Mouse (Mus musculus) left cerebral cortex, adult 8-10 months (tissue): Measurements from ENCODE around the gene Cdhr4. TPM values are rescaled to one million over a fixed set of nuclear protein-coding genes. Genes with fewer than 3 reads are reported as not detected.

ENCODE experiments used
- DNase-seq, 2 experiments: peaks; one replicate each; pipeline ENCODE4 v3.0.0; 2022; ENCODE audit warnings: low spot score in 2 of 2
- total RNA-seq, 4 experiments: library from RNA; stranded (reverse); gene quantifications; 2 replicates each; pipeline ENCODE4 v1.2.4; 2022

Cdhr4 gene
- total RNA-seq, result 1 to 10 TPM; 2.5 to 3.9 (median 3.2) TPM

DNA sequence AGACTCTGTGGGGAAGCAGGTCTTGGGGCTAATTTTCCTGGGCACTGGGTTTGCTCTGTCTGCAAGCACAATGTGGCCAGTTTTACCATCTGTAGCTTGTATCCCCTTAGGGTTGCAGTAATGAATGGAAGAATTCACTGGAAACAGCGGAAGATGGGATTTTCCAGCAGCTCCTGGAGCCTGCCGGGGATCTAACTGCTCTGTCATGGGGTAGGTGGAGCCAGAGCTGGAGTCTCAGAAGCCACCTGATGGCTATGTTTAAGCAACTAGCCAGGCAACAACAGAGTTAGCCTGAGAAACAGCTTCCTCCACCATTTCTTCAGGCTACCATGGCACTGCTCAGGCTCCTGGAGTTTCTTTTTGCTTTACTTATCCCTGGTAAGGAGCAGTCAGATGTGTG lies at the start of gene Cdhr4:
Gene Cdhr4, plus strand, starts transcription at position 301 of the 400 bp plus-strand sequence.
- no peak for DNase-seq

DNA sequence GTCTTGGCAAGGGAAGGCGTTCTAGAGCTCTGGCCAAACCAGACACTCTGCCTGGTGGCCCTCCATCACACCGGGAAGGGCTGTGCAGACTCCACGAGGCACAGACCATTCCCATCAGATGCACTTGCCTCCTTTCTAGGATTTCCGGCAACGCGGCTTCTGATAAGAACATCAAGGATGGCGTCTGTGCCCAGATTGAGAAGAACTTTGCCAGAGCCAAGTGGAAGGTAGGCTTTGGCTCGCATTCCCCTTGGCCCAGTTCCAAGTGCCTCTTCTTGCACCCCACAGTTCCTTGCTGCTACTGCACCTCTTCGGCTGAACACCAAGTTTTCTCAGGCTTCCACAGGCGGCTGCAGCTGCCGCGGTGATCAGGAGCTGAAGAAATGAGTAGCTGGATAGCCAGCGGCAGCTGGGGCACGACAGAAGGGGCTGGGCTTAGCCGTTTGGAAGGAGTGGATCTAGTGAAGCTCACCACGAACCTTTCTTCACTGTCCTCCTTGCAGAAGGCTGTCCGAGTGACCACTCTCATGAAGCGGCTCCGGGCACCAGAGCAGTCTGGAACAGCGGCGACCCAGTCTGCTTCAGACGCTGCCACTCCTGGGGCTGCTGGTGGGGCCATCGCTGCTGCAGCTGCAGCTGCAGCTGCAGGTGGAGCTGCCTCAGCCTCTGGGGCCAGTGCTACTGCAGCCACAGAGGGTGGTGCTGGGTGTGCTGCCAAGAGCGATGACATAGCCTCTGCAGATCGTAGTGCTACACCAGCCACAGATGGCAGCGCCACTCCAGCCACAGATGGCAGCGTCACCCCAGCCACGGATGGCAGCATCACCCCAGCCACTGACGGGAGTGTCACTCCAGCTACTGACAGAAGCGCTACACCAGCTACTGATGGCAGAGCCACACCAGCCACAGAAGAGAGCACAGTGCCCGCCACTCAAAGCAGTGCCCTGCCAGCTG lies 44.8 kb upstream of the Cdhr4 start:
- no peak for DNase-seq

DNA sequence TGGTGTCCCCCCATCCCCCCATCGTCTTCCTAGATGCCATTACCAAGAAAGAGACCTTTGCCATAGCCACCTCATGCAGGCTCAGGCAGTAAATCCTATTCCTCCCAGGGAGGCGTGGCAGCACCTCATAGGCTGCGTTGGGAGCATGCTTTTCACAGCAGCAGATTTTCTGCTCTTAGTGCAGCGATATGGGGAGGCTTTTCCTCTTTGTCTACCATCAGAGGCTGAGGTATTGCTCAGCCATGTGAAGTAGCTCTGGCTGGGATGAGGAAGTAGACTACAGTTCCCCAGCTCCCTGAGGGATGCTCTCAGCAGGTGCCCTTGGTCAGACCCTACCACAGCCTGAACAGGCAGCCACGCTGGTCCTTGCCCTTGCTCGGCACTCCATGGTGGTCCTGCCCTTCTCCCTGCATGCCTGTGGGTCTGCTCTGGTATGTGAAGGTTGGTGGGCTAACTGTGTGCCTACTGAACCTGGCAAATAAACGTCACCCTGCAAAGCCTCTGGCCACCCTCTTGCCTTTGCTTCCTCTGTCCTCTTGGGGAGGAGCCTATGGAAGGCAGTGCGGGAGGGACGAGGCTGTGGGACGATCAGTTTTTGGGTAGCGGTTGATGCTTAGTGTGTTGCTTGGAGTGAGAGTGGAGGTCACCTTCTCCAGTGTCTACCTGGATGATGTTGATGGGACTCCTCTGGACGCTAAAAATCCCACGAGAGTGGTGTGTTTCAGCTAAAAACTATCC lies 42.9 kb upstream of the Cdhr4 start:
- no peak for DNase-seq

DNA sequence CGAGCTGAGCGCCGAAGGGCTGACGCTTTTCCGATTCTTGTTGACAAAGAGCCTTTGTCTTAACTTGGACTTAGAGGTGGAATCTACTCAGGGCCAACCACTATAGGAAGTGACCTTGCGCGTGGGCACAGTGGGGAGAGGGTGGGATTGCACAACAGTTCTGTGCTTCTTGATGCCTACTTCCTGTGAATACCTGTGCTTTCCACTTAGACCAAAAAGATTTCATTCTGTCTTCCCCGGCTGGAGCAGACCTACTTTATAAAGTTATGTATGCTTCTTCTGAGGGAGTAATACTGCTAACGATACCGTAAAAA lies 42.4 kb upstream of the Cdhr4 start, which contains the start of gene Traip:
Gene Traip, plus strand, starts transcription at position 215 of the 314 bp plus-strand sequence.
- DNase-seq, result no peak

DNA sequence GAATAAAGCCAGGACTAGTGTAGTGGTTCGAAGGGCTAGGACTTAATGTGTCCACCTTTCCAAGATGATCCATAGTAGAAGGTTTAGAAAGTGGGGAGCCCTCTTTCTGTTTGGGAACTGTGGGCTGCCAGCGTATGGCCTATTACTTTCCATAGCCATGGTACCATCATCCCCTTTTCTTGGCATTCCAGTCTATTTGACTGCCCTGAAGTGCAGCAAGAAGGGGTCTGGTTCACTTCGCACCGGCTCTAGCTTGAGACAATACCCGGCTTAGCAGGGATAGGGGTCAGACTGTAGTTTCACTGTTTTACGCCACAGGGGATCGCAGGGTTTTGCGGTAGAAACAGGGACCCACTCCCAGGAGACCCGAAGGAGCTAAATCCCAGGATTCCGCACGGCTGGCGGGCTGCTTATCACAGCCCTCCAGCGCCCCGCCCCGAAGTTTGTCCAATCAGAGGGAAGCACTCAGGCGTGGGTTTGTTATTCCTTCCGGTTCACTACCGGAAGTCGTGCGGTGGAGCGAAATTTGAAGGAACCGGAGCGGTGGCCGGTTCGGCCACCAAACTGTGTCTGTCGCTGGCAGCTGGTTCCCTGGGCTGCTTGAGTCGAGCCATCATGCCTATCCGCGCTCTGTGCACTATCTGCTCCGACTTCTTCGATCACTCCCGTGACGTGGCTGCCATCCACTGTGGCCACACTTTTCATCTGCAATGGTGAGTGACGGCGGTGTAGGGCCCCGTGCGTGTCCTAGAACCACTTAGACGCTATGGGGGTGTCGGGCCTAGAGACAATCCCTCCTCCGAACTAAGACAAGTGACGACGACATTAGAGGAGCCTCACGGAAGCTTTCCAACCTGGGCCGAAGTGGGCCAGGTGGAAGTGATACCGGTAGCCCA lies 41.6 kb upstream of the Cdhr4 start:
- DNase-seq, result peak; percentile 77 to 88

DNA sequence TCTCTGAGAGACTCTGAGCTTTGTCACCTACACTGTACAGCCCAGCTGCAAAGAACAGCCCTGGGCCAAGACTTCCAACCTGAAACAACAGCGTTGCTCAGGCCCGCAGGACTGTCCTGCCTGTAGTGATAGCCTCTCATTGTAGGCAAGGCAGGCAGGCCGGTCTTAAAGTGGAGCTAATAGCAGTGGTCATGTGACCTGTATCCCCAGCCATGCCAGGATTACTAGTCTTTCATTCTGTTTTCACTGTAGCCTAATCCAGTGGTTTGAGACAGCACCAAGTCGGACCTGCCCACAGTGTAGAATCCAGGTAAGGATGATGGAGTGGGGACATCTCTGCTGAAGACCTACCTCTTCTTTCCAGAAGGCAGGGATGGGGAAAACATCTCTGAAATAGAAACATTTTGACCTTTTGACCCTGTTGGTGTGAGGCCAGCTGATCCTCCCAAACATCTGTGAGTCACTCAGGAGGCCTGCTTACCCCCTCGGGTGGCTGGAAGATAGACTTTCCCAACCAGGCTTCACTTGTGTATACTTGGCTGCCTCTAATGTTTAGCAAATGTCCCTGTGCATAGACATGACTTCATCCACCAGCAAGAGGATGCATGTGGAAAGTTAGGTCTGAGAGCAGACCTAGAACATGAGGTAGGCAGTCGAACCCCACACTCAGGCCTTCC lies 36.5 kb upstream of the Cdhr4 start:
- no peak for DNase-seq

DNA sequence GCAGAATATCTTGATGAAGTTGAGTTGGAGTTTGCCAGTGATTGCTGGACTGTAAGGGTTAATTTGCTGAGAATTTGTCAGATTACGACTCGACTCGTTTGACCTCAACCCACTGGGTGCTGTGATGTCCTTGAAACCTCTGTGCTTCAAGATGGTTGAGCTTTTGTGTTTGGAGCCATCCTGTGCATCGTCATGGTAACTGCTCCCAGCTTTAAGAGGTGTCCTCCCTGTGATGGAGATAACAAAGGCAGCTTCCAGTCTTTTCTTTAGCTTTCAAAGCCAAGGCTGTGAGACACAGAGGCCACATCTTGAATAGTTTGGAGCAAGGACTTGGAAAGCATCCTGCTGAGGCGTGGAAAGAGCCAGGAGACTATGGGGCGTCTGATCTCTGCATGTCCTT lies 35.2 kb upstream of the Cdhr4 start:
- no peak for DNase-seq

DNA sequence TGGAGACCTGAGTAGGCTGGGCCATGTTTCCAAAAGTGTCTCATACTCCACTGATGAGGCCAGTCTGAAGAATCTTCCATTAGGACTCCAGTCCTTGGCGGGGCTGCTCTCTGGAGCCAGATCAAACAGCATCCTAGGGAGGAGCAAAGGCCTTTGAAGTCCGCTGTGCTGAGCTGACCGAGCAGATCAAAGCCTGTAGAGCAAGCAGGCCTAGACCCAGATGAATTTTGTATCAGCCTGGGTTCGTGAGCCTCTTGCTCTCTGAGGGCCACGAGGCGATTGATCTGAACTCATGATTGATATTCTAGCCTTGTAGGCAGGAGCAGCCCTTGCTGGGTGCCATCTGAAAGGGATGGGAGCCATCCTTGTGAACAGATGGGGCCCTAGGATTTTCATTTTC lies 32.4 kb upstream of the Cdhr4 start:
- DNase-seq, result no peak

DNA sequence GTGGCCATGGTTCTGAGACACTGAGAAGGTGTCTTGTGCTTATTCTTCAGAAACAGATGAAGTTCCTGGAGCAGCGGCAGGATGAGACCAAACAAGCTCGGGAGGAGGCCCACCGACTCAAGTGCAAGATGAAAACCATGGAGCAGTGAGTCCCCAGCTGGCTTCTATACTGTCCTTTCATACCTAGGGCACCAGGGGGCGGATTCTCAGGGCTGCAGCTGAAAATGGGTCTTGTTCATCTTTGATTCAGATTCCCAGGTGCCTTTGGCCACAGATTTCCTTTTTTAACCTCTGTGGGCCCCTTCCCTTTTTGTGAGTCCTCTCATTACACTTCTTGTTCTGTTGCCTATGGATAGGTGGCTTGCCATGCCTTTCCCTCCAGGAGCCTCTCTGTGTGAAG lies 31.4 kb upstream of the Cdhr4 start:
- no peak for DNase-seq

DNA sequence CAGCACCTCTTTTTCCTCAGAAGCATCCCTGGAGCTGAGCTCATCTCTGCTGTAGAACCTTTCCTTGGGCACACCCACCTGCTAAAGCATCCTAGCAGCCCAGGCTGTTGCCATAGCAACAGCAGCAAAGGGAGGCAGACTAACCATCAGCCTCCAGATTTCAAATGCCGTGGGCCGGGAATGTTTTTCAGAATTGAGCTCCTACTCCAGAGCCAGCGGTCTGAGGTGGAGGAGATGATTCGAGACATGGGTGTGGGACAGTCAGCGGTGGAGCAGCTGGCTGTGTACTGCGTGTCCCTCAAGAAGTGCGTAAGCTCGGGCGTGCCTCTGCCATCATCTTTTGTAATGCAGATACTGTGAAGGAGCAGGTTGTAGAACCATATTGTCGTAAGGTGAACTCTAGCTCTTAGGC lies 30.9 kb upstream of the Cdhr4 start:
- DNase-seq, result peak; percentile 72 to 94

DNA sequence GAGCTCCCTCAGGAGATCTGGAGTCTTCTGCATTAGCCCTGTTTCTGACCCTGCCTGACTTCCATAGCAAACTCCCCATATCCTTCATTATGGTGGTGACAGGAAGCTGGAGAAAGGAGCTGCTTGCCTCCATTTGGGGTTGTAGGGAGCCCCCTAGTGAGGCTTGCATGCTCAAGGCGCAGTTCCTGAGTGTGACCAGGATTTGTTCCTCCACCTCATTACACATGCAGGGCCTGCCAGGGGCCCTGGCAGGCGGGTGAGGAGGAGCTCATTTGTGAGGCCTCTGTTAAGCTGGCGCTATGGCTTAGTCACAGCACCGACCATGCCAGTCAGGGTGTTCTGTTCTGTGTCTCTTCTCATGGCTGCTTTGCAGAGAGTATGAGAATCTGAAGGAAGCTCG lies 30.4 kb upstream of the Cdhr4 start:
- DNase-seq, result peak; percentile 46 to 77

DNA sequence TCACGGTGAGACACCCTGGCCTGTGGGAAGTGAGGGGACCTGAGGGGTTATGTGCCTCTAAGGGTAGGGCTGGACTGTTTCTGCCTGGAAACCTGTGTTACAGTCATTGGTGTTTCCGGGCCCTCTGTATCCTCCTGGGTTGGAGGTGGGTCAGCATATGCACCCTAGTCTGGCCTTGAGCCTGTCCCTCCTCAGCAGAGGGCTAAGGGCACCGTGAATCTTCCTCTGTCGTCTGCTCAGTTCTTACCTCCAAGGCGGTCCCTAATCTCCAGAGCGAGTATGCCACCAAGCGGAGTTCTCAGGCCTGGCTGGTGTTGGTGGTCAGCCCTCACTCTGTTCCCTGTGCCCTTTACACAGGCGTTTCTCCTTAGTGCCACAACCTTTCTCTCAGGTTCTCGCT lies 29.4 kb upstream of the Cdhr4 start:
- DNase-seq, result no peak

DNA sequence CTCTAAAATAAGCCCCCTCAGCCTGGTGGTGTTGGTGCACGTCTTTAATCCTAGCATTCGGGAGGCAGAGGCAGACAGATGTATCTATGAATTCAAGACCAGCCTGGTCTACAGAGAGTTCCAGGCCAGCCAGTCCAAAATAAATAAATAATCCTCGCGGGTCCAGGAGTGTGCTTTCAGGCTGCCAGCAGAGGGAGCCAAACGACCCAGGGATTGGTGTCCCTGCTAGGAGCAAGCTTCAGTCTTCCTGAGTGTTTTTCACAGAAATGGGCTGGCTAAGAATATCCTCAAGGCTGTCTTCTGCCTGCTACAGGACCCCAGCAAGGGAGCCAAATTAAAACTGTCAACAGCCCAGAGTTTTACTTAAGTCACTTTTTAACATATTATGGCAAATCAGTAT lies 28.6 kb upstream of the Cdhr4 start:
- DNase-seq, result no peak

DNA sequence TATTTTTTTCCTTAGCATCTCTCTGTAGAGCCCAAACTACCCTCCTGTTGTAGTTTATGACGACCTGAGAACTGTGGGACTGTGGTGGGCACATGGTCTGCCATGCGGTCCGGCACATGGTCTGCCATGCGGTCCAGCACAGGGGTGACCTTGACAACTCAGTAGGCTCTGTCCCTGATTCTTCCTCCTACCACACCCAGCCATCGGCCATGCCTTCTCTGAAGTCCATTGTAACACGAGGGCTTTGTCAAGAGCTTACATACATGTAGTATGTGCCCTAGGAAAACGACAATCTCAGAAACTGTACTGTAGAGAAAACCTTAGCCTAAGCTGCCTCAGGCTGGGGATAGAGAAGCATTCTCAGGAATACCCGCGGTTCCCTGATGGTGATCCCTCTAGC lies 27.6 kb upstream of the Cdhr4 start:
- DNase-seq, result no peak

DNA sequence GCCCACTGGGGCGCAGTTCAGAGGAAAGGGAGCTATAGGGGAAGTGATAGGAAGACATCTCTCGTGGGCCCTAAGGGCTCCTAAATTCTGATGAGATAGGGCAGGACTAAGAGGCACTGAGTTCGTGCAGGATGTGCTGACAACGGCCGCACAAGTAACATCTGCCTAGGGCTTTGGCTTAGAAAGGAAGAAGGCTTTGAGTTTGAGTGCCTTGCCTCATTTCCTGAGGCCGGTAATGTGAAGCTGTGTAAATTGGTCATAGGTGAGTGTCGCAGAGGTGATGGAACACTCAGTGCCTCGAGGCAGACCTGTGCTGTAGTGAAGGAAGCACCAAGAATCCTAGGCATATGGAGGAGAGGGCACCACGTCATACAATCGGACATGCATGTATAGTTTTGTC lies 25.6 kb upstream of the Cdhr4 start:
- DNase-seq, result no peak

DNA sequence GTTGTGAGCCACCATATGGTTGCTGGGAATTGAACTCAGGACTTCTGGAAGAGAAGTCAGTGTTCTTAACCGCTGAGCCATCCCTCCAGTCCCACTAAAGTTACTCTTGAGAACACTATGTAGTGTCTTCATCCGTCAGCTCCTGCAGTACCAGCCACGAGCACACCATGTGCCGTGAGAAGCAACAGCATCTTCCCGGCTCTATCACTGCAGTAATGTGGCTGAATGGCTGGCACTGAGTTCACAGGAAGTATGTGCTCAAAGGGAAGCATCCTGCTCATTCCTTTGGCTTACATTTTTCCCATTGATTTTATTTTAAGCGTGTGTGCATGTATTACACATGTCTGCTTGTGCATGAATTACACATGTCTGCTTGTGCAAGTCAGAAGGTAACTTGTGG lies 24.9 kb upstream of the Cdhr4 start:
- no peak for DNase-seq

DNA sequence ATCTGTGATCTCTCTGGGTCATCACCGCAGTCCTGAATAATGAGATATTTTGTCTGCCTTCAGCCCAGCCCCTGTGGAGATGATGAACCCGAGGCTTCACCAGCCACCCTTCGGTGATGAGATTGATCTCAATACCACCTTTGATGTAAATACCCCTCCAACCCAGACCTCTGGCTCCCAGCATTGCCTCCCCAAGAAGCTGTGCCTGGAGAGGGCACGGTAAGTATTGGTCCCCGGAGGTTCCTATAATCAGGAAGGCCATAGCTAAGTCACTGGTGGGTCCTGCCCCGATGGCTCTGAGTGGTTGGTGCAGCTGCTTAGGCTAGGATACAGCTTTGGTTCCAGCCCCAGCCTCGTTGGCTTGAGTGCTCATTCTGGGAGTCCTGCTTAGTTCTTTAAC lies 23.8 kb upstream of the Cdhr4 start:
- no peak for DNase-seq

DNA sequence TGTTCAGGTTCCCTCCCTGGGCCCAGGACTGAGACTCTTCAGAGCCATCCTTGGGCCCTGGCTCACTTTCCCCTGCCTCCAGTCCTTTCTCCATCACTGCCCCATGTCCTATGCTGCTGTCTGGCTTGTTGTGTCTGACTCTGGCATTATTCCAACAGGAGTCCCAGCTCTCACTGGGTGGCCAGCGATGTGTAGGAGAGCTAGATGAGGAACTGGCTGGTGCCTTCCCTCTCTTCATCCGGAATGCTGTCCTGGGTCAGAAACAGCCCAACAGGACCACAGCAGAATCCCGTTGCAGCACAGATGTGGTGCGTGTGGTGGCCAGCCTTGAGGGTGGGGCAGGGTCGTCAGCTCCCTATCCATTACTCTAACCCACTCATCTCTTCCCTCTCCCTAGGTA lies 22.0 kb upstream of the Cdhr4 start:
- no peak for DNase-seq

DNA sequence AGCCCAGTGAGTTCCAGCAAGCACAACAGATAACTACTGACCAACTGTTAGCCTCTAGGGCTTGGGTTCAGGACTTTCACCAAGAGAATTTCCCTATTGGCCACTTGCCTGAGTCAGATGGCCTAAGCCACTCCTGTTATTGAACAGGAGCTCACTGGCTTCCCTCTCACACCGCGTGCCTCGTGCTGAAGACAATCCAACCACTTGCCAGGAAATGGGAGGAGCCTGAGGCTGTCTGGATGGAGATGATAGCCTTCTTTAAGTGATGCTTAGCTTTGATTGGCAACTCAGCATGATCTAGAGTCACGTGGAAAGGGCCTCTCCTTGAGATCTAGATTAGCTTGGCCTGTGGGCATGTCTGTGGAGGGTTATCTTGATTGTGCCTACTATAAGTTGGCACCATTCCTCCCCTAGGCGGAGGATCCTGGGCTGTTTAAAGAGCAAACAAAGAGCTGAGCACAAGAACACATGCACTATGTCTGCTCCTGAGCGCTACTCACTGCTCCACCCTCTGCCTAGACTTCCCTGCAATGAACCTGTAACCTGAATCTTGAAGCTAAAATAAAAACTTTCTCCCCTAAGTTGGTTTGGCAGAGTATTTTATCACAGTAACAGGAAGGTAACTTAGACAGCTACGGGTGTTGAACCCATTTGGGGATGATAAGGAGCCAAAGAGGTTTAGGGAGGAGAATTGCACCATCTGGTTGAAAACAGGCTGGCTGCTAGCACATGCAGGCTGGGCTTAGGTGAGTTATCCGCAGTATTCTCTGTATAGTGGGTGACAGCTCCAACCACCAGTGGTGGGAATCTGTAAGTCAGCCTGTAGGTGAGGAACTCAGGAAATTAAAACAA lies 20.4 kb upstream of the Cdhr4 start:
- no peak for DNase-seq

DNA sequence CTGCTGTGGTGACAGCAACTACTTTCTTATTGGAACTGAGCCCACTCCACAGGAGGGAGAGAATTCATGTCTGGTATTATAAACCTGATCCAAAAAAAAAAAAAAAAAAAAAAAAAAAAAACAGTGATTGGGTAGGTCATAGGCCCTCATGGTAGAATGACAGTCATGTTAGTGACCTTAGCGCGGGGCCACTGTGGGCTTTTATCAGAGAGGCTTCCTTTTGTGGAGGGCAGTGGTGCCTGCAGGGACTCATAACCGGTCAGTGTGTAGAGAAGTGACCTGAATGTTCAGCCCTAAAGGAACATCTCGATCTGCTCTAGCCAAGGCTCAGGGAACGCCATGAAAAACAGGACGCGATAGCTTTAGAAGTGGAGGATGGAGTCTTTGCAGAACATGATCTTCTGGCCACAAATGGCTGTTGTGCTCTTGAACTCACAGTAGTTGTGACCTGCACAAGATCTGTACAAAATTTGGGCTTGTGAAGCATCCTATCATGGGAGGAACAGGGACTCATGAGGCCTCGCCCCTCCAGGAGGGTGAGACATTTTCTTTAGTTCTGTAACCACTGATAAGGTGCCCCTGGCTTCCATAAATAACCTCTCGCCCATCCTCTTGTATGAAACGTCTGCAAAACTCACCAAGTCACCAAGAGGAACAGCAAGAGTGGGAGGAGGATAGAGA lies 17.7 kb upstream of the Cdhr4 start:
- DNase-seq, result no peak
